In genomic region chr1:100180050-100180449, GRCm38 (mm10) we compare ENCODE assay signal across 8 mouse cellular contexts.
DNase-seq lines count a peak whose midpoint lies in the region; ATAC-seq lines count a peak whose summit lies in the region.

No protein-coding gene starts in this region.

- no peak overlapping the region for H3K9ac ChIP-seq in forebrain, embryonic 16.5 days (replicated peaks; ENCODE audit: low read depth, low read length)
- no peak overlapping the region for H3K9ac ChIP-seq in midbrain, embryonic 13.5 days (replicated peaks)

- ATAC-seq in cerebellum, adult (ENCODE audit: insufficient number of reproducible peaks, low FRiP score, low TSS enrichment): 0 out of 2 replicates have a peak, but pooled peaks have one; percentile 56
- peak; percentile 86 for ATAC-seq in forebrain, embryonic 16.5 days
- ATAC-seq in midbrain, embryonic 13.5 days: peak; percentile 96

- no peak overlapping the region for H3K27ac ChIP-seq in forebrain, embryonic 16.5 days (ENCODE audit: low read length)
- no peak overlapping the region for H3K27ac ChIP-seq in midbrain, embryonic 13.5 days

- H3K9me3 ChIP-seq in forebrain, embryonic 16.5 days (ENCODE audit: control insufficient read depth, low read length): no peaks in the 10 kb centered on the region
- no peaks in the 10 kb centered on the region for H3K9me3 ChIP-seq in midbrain, embryonic 13.5 days

- no peaks in the 10 kb centered on the region for H3K36me3 ChIP-seq in forebrain, embryonic 16.5 days (ENCODE audit: control insufficient read depth, insufficient read depth)
- H3K36me3 ChIP-seq in midbrain, embryonic 13.5 days: no peaks in the 10 kb centered on the region

- no peak for DNase-seq in cerebellum, adult 8-10 months
- DNase-seq in urinary bladder, postnatal 25 days (ENCODE audit: low spot score): peak; percentile 34
- no peak for DNase-seq in urinary bladder, adult 18-20 months (ENCODE audit: low spot score in 2 of 2)
- DNase-seq in kidney, postnatal 10 days: peak; percentile 42
- DNase-seq in layer of hippocampus, adult 8-10 months (ENCODE audit: low spot score in 2 of 2): no peak

- H3K4me3 ChIP-seq in forebrain, embryonic 16.5 days (replicated peaks; ENCODE audit: low read length): no peak overlapping the region
- H3K4me3 ChIP-seq in midbrain, embryonic 13.5 days (replicated peaks): no peak overlapping the region

- no peaks in the 10 kb centered on the region for H3K27me3 ChIP-seq in forebrain, embryonic 16.5 days (replicated peaks; ENCODE audit: control insufficient read depth, insufficient read depth, low read length)
- no peaks in the 10 kb centered on the region for H3K27me3 ChIP-seq in midbrain, embryonic 13.5 days

- WGBS in forebrain, embryonic 16.5 days: 86% methylated on average over 5 of the region's 5 CpGs
- WGBS in midbrain, embryonic 13.5 days: 85% methylated on average over 5 of the region's 5 CpGs

- H3K4me1 ChIP-seq in forebrain, embryonic 16.5 days (replicated peaks; ENCODE audit: control insufficient read depth, insufficient read depth, low read length): no peaks in the 10 kb centered on the region
- no peaks in the 10 kb centered on the region for H3K4me1 ChIP-seq in midbrain, embryonic 13.5 days (replicated peaks)

- no peak overlapping the region for H3K4me2 ChIP-seq in forebrain, embryonic 16.5 days (ENCODE audit: low read length)
- no peak overlapping the region for H3K4me2 ChIP-seq in midbrain, embryonic 13.5 days (replicated peaks)

Comparison
In these comparisons a context has a peak if more than half of its experiments do, and no peak if none do; other contexts are left out.
1. DNase-seq: peak in urinary bladder, postnatal 25 days (single experiment) and kidney, postnatal 10 days (single experiment); none in cerebellum, adult 8-10 months (single experiment), urinary bladder, adult 18-20 months (0 of 2) and layer of hippocampus, adult 8-10 months (0 of 2).
2. Peak in every context shown above with its lines, with median percentiles within 50 percentile points of each other: ATAC-seq.